Mouse (Mus musculus): ENCODE measurements around the gene Depdc7. TPM values are rescaled to one million over a fixed set of nuclear protein-coding genes. Genes with fewer than 3 reads are reported as not detected.

Depdc7 gene
- polyA plus RNA-seq (2014; fragmentation: Illumina TruSeq; extraction: RNeasy Lipid Tissue Mini Kit (QIAGEN cat#74804); ENCODE audit: low replicate concordance): 97.0 TPM

DNA sequence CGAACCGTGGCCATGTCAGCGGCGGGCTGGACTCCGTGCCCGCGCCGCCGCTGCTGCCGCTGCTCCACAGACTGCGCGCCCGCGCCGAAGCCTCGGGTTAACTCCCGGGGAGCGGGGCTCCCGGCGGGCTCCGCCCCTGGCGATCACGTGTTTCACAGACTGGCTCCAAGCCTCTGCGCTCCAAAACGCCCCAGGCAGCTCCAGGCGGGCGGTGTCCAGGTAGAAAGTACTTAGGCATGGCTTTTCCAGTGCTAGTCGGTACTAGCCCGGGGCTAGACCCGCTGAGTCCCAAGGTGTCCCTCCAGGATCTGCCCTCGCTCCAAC lies at the start of gene Depdc7:
Gene Depdc7, minus strand, starts transcription at position 138 of the 324 bp plus-strand sequence.

DNA sequence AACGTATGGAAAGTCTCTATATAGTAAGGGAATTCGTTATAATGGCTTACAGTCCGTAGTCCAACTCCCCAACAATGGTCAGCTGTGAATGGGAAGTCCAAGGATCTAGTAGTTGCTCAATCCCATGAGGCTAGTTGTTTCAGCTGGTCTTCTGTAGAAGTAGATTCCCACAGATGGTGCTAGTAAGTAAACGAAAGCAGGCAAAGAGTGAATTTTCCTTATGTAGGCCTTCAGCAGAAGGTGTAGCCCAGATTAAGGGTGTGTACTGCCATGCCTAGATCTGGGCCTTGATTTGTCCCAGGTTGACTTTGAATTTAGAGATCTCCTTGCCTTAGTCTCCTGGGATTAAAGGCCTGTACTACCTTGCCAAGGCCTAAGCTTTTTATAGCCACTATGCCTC lies 26.4 kb downstream of the Depdc7 start, which contains the start of gene Pin1rt1:
Gene Pin1rt1, minus strand, starts transcription at position 101 of the 400 bp plus-strand sequence.

DNA sequence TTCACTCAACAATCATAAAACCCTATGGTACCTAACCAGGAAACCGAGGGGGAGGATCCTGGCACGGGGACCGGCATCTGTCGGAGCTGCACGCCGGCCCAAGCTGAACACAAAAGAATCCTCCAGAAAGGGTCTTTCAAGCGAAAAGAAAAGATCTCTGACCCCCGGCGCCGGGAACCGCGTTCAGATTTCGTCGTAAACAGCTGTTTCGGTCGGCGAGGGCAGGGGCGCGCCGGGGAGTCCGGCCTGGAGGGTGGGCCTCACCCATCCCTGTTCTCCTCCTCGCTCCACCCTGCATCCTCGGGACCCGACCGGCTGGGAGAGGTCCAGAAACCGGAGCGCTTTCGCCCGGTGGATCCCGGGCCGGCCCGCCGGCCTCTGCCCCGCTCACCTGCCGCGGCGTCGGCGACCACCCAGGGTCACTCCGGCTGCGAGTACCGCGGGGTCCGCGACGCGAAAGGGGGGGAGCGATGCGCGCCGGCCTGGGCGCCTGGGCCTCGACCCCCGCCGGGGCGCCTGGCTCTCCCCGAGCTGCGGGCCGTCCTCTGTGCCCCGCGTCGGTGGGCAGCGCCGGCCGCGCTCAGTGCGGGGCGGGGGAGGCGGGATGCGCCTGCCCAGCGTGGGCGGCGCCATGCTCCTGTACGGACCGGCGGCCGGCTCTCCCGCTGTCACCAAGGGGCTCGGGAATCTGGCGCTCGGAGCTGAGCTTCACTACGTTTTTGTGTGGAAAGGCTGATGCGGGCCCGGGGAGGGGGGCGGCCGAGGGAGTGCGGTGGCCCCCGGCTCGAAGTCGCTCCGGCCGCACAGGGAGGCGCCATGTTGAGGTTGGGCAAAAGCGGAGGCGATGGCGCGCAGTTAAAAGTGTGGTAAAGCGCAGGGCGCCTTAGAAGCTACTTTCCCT lies 30.8 kb downstream of the Depdc7 start, which contains the start of gene Tcp11l1:
Gene Tcp11l1, minus strand, starts transcription at position 585 of the 901 bp plus-strand sequence.

Other genes with a start within 250 kb of the Depdc7 start
- 49.9 TPM for gene Hipk3, start 248.4 kb downstream of the Depdc7 start, polyA plus RNA-seq (2014; fragmentation: Illumina TruSeq; extraction: RNeasy Lipid Tissue Mini Kit (QIAGEN cat#74804); ENCODE audit: low replicate concordance)
- 87.2 TPM for gene Cstf3, start 152.4 kb downstream of the Depdc7 start, polyA plus RNA-seq (2014; fragmentation: Illumina TruSeq; extraction: RNeasy Lipid Tissue Mini Kit (QIAGEN cat#74804); ENCODE audit: low replicate concordance)
- 3.0 TPM for gene Tcp11l1, start 30.7 kb downstream of the Depdc7 start, polyA plus RNA-seq (2014; fragmentation: Illumina TruSeq; extraction: RNeasy Lipid Tissue Mini Kit (QIAGEN cat#74804); ENCODE audit: low replicate concordance)
- gene Pin1rt1, start 26.5 kb downstream of the Depdc7 start, polyA plus RNA-seq (2014; fragmentation: Illumina TruSeq; extraction: RNeasy Lipid Tissue Mini Kit (QIAGEN cat#74804); ENCODE audit: low replicate concordance): not detected
- 16.7 TPM for gene Qser1, start 73.9 kb upstream of the Depdc7 start, polyA plus RNA-seq (2014; fragmentation: Illumina TruSeq; extraction: RNeasy Lipid Tissue Mini Kit (QIAGEN cat#74804); ENCODE audit: low replicate concordance)
- 2.6 TPM for gene Prrg4, start 107.0 kb upstream of the Depdc7 start, polyA plus RNA-seq (2014; fragmentation: Illumina TruSeq; extraction: RNeasy Lipid Tissue Mini Kit (QIAGEN cat#74804); ENCODE audit: low replicate concordance)
- 17.9 TPM for gene Ccdc73, start 124.9 kb upstream of the Depdc7 start, polyA plus RNA-seq (2014; fragmentation: Illumina TruSeq; extraction: RNeasy Lipid Tissue Mini Kit (QIAGEN cat#74804); ENCODE audit: low replicate concordance)